Mouse (Mus musculus) cerebellum, postnatal 36 days (tissue): ENCODE data around the gene Tmem59l.

Source experiments
- DNase-seq, 2 experiments: peaks; one replicate each; pipeline ENCODE4 v3.0.0; 2021 to 2022; ENCODE audit warnings: mixed read lengths in 2 of 2

Gene Tmem59l

GRCm38 (mm10) chr8:70506328-70507026 is 19.3 kb upstream of the Tmem59l start, which contains the start of gene Rex1bd:
TSS of gene Rex1bd (minus strand) at chr8:70506752.
- peak; percentile 95 to 97 for DNase-seq

GRCm38 (mm10) chr8:70505698-70506327 is 18.7 kb upstream of the Tmem59l start:
- peak in 1 of 2 experiments; percentile 32 for DNase-seq

GRCm38 (mm10) chr8:70504851-70505250 is 17.7 kb upstream of the Tmem59l start:
- DNase-seq = peak; percentile 80 to 91

GRCm38 (mm10) chr8:70504291-70504716 is 17.1 kb upstream of the Tmem59l start:
- peak; percentile 40 to 59 for DNase-seq

- peak; percentile 78 for DNase-seq
Observed at GRCm38 (mm10) chr8:70503062-70503750, 16.0 kb upstream of the Tmem59l start.

- no peak for DNase-seq
Observed at GRCm38 (mm10) chr8:70502540-70502939, 15.4 kb upstream of the Tmem59l start.

- peak; percentile 44 to 52 for DNase-seq
Observed at GRCm38 (mm10) chr8:70501820-70502529, 14.8 kb upstream of the Tmem59l start.

GRCm38 (mm10) chr8:70500386-70501301 is 13.5 kb upstream of the Tmem59l start:
- peak; percentile 73 for DNase-seq

- DNase-seq = no peak
Observed at GRCm38 (mm10) chr8:70495771-70496062, 8.6 kb upstream of the Tmem59l start.

- DNase-seq = no peak
Observed at GRCm38 (mm10) chr8:70495001-70495770, 8.0 kb upstream of the Tmem59l start.

- DNase-seq = no peak
Observed at GRCm38 (mm10) chr8:70494416-70494945, 7.3 kb upstream of the Tmem59l start.

GRCm38 (mm10) chr8:70493692-70494415 is 6.7 kb upstream of the Tmem59l start:
- DNase-seq = no peak

- no peak for DNase-seq
Observed at GRCm38 (mm10) chr8:70492664-70493640, 5.8 kb upstream of the Tmem59l start, which contains the start of gene Crlf1. TSS of gene Crlf1 (plus strand) at chr8:70493158.

- DNase-seq = no peak
Observed at GRCm38 (mm10) chr8:70490880-70491495, 3.8 kb upstream of the Tmem59l start.

- DNase-seq = no peak
Observed at GRCm38 (mm10) chr8:70490061-70490879, 3.1 kb upstream of the Tmem59l start.

GRCm38 (mm10) chr8:70489576-70489975 is 2.4 kb upstream of the Tmem59l start:
- DNase-seq = no peak

GRCm38 (mm10) chr8:70488931-70489470 is 1.8 kb upstream of the Tmem59l start:
- DNase-seq = no peak
